Mouse (Mus musculus) CH12.LX (cell line): ENCODE results near the gene Kmo. TPM values are rescaled to one million over a fixed set of nuclear protein-coding genes. Genes with fewer than 3 reads are reported as not detected.
A peak's percentile ranks its signal among the peaks of the same experiment; 100 is the strongest.

ENCODE experiments used
- DNase-seq: peaks from one replicate; pipeline ENCODE4 v3.0.0-alpha.2; 2013; ENCODE audit errors: extremely low read depth
- H3K27ac ChIP-seq: 2 replicates; pipeline ENCODE4 v1.5.1; 2012; ENCODE audit warnings: low read depth, mild to moderate bottlenecking, control low read depth, moderate library complexity; ENCODE audit not compliant: insufficient read depth
- H3K27me3 ChIP-seq: replicated peaks from 2 replicates; pipeline ENCODE3; 2012; ENCODE audit warnings: inconsistent platforms
- H3K36me3 ChIP-seq, 2 experiments: replicated peaks in 1 of 2; 2 replicates each; pipeline versions ENCODE3 to v1.6.1; 2012; ENCODE audit warnings: inconsistent platforms in 1 of 2, low read length in 1 of 2, mild to moderate bottlenecking in 1 of 2, mixed read lengths in 1 of 2, moderate library complexity in 1 of 2; ENCODE audit not compliant: control insufficient read depth in 1 of 2, insufficient read depth in 1 of 2
- H3K4me1 ChIP-seq, 2 experiments: 2 replicates each; pipeline ENCODE4 v1.6.1; 2012; ENCODE audit warnings: inconsistent platforms in 1 of 2, moderate library complexity in 1 of 2; ENCODE audit not compliant: insufficient read depth in 2 of 2, control insufficient read depth in 1 of 2
- H3K4me2 ChIP-seq: 2 replicates; pipeline ENCODE4 v1.6.1; 2012; ENCODE audit warnings: low read depth, mild to moderate bottlenecking, control low read depth; ENCODE audit not compliant: poor library complexity, insufficient read depth, severe bottlenecking
- H3K4me3 ChIP-seq, 3 experiments: fragments of 150-350 bp in 1 of 3; sonication (generic) in 1 of 3; replicated peaks in 1 of 3; 2 replicates each; pipeline versions ENCODE3 to v1.5.1; 2011 to 2012; ENCODE audit warnings: low read depth in 2 of 3, low read length in 2 of 3, mild to moderate bottlenecking in 2 of 3, moderate library complexity in 2 of 3, control low read depth in 1 of 3, improper control_type of control experiment in 1 of 3, inconsistent platforms in 1 of 3, mixed read lengths in 1 of 3; ENCODE audit not compliant: poor library complexity in 1 of 3
- H3K79me2 ChIP-seq: replicated peaks from 2 replicates; pipeline ENCODE4 v1.6.1; 2012; ENCODE audit warnings: mild to moderate bottlenecking, moderate library complexity; ENCODE audit not compliant: control insufficient read depth, poor library complexity, insufficient read depth, severe bottlenecking; ENCODE audit errors: extremely low read depth
- H3K9ac ChIP-seq: 2 replicates; pipeline ENCODE4 v1.6.1; 2012; ENCODE audit warnings: low read depth, mild to moderate bottlenecking, control low read depth, moderate library complexity; ENCODE audit not compliant: insufficient read depth
- H3K9me3 ChIP-seq: replicated peaks from 2 replicates; pipeline ENCODE3; 2012; ENCODE audit warnings: low read length, inconsistent platforms, mixed read lengths
- BHLHE40 ChIP-seq: IDR thresholded peaks from 2 replicates; pipeline ENCODE4 v1.6.1; 2011; ENCODE audit warnings: mild to moderate bottlenecking, low read depth, low read length, improper control_type of control experiment
- CHD2 ChIP-seq: IDR thresholded peaks from 2 replicates; pipeline ENCODE4 v1.6.1; 2011; ENCODE audit warnings: low read length, improper control_type of control experiment
- ELF1 ChIP-seq: IDR thresholded peaks from 2 replicates; pipeline ENCODE4 v1.6.1; 2014; ENCODE audit warnings: low read depth, mild to moderate bottlenecking, inconsistent platforms, low read length, improper control_type of control experiment
- EP300 ChIP-seq: IDR thresholded peaks from 2 replicates; pipeline ENCODE4 v1.6.1; 2011; ENCODE audit warnings: low read length, improper control_type of control experiment
- ETS1 ChIP-seq: conservative IDR thresholded peaks from 2 replicates; pipeline ENCODE4 v1.6.1; 2012; ENCODE audit warnings: low read depth, mild to moderate bottlenecking, inconsistent platforms, low read length, improper control_type of control experiment, moderate library complexity
- GABPA ChIP-seq: IDR thresholded peaks from 2 replicates; pipeline ENCODE4 v1.6.1; 2012; ENCODE audit warnings: low read depth, low read length, improper control_type of control experiment, inconsistent platforms; ENCODE audit not compliant: insufficient replicate concordance
- HCFC1 ChIP-seq: IDR thresholded peaks from 2 replicates; pipeline ENCODE4 v1.6.1; 2012; ENCODE audit warnings: low read depth, mild to moderate bottlenecking, inconsistent platforms, low read length, improper control_type of control experiment
- IRF4 ChIP-seq: IDR thresholded peaks from 2 replicates; pipeline ENCODE4 v1.6.1; 2014; ENCODE audit warnings: low read depth, mild to moderate bottlenecking, inconsistent platforms, low read length, improper control_type of control experiment
- JUN ChIP-seq: IDR thresholded peaks from 2 replicates; pipeline ENCODE4 v1.6.1; 2011; ENCODE audit warnings: low read depth, mild to moderate bottlenecking, low read length, improper control_type of control experiment, moderate library complexity; ENCODE audit not compliant: insufficient read depth
- JUND ChIP-seq: conservative IDR thresholded peaks from 2 replicates; pipeline ENCODE4 v1.6.1; 2011; ENCODE audit warnings: low read depth, low read length, improper control_type of control experiment
- KAT2A ChIP-seq: IDR thresholded peaks from 2 replicates; pipeline ENCODE4 v1.6.1; 2012; ENCODE audit warnings: low read length, improper control_type of control experiment, inconsistent platforms; ENCODE audit not compliant: insufficient replicate concordance
- MAFK ChIP-seq: IDR thresholded peaks from 2 replicates; pipeline ENCODE4 v1.6.1; 2011; ENCODE audit warnings: low read length, improper control_type of control experiment; ENCODE audit not compliant: insufficient replicate concordance
- MYC ChIP-seq: IDR thresholded peaks from 2 replicates; pipeline ENCODE4 v1.6.1; 2011; ENCODE audit warnings: low read depth, mild to moderate bottlenecking, improper control_type of control experiment, low read length
- NELFE ChIP-seq: IDR thresholded peaks from 2 replicates; pipeline ENCODE4 v1.6.1; 2011; ENCODE audit warnings: low read depth, low read length, improper control_type of control experiment
- RAD21 ChIP-seq: IDR thresholded peaks from 2 replicates; pipeline ENCODE4 v1.6.1; 2011; ENCODE audit warnings: low read depth, mild to moderate bottlenecking, low read length, improper control_type of control experiment, moderate library complexity
- RCOR1 ChIP-seq: conservative IDR thresholded peaks from 2 replicates; pipeline ENCODE4 v1.6.1; 2012; ENCODE audit warnings: low read depth, mild to moderate bottlenecking, inconsistent platforms, low read length, improper control_type of control experiment
- SMC3 ChIP-seq: IDR thresholded peaks from 2 replicates; pipeline ENCODE4 v1.6.1; 2011; ENCODE audit warnings: low read depth, low read length, improper control_type of control experiment
- TCF12 ChIP-seq: IDR thresholded peaks from 2 replicates; pipeline ENCODE4 v1.6.1; 2014; ENCODE audit warnings: low read depth, mild to moderate bottlenecking, inconsistent platforms, low read length, improper control_type of control experiment
- ZC3H11A ChIP-seq: IDR thresholded peaks from 2 replicates; pipeline ENCODE4 v1.6.1; 2012; ENCODE audit warnings: low read depth, mild to moderate bottlenecking, inconsistent platforms, low read length, improper control_type of control experiment
- ZNF384 ChIP-seq: IDR thresholded peaks from 2 replicates; pipeline ENCODE4 v1.6.1; 2012; ENCODE audit warnings: low read depth, low read length, improper control_type of control experiment, inconsistent platforms
- dilution Hi-C: fragments of 300-500 bp; cut with MboI; formaldehyde crosslinking; loops from 2 replicates; pipeline ENCODE4 v1.14.3; 2020; ENCODE audit warnings: low sequenced_read_pairs; ENCODE audit not compliant: extremely low pct_unique_long_range_greater_than_20kb, extremely low pct_ligation_motif_present
- in situ Hi-C: fragments of 300-500 bp; cut with MboI; formaldehyde crosslinking; loops from 3 replicates; pipeline ENCODE4 v1.14.3; 2019; ENCODE audit warnings: low sequenced_read_pairs, low pct_ligation_motif_present, low pct_unique_long_range_greater_than_20kb, mixed read lengths
- polyA plus RNA-seq: library from polyadenylated mRNA; unstranded; fragments of >175 nt; gene quantifications from 2 replicates; pipeline ENCODE4 v1.2.1, GENCODE M21; 2012; ENCODE audit warnings: low read depth; ENCODE audit not compliant: insufficient read length
- total RNA-seq, 2 experiments: library from RNA; depleted of rRNA; stranded (reverse); fragments of 300-350 nt in 1 of 2; fragments of >200 nt in 1 of 2; gene quantifications; 2 replicates each; pipeline ENCODE4 v1.2.3; 2012 to 2014

Kmo gene
- total and polyA plus RNA-seq, 3 experiments = 9.7 to 49.2 (median 42.5) TPM

DNA sequence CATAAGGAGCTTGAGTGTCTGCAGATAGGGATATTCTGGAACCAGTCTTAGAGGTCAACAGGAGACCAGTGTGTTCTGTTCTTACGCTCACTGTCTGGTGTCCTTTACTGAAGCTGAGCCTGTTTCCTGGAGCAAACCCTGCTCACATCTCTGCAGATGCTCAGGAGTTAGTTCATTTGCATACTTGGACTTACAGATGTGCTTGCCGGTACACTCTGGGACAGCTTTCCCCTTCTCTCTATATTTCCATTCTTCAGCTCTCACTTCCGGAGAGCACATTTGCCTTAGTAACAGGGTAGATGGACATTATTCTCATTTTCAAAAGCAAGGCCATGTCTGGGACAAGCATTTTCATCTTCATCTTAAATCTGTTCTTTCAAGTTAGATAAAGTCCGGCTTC lies 28.4 kb downstream of the Kmo start:
- peak; percentile 69 for DNase-seq
- H3K9ac ChIP-seq = no peak overlapping the region
- H3K27me3 ChIP-seq = no peaks in the 10 kb centered on the region
- H3K27ac ChIP-seq = 0 out of 2 replicates have a peak overlapping the region, but pooled peaks have one; percentile 28
- dilution Hi-C loops = no loop called here
- H3K4me2 ChIP-seq = peak overlapping the region; percentile 29; the same call in 1 of the 2 replicates
- no peaks in the 10 kb centered on the region for H3K9me3 ChIP-seq
- H3K36me3 ChIP-seq = peaks cover 0 to 38% of the 10 kb centered on the region in 2 experiments
- H3K4me1 ChIP-seq = peaks cover 13 to 52% of the 10 kb centered on the region in 2 experiments
- no peak overlapping the region for H3K4me3 ChIP-seq
- TF ChIP-seq SMC3 (peak; percentile 5; the same call in 1 of the 2 replicates), TCF12 (0 out of 2 replicates have a peak, but pooled peaks have one; percentile 39), JUN (peak; percentile 11; the same call in 1 of the 2 replicates), ZC3H11A (no peak), KAT2A (no peak), MYC (0 out of 2 replicates have a peak, but pooled peaks have one; percentile 42), BHLHE40 (peak; percentile 36; the same call in 1 of the 2 replicates), IRF4 (peak; percentile 71), HCFC1 (0 out of 2 replicates have a peak, but pooled peaks have one; percentile 16), RCOR1 (0 out of 2 replicates have a peak, but pooled peaks have one; percentile 64), ETS1 (0 out of 2 replicates have a peak, but pooled peaks have one; percentile 42), CHD2 (peak; percentile 52; the same call in 1 of the 2 replicates), MAFK (peak; percentile 47; the same call in 1 of the 2 replicates), ZNF384 (no peak), ELF1 (peak; percentile 59), JUND (peak; percentile 59), NELFE (no peak), GABPA (no peak), EP300 (peak; percentile 86)
- no peaks in the 10 kb centered on the region for H3K79me2 ChIP-seq
- in situ Hi-C loops = no loop called here

DNA sequence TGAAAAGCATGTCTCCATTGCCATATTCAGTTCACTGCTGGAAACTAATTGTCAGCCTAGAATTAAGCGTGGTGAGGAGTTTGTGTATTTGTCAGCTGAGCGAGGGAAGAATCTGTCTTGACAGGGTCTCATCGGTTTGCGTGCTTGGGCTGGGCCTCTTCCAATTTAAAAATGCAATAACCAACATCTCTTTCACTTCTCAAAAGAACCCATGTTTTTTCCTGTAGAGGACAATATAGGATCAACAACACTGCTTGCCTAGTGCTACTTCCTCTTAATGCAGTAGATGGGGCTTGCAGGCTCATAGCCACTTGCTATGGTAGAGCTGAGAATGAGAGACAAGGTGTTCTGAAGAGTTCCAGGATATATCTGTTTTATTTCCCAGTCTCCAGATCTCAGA lies 39.7 kb downstream of the Kmo start:
- H3K36me3 ChIP-seq = peaks cover 0 to 44% of the 10 kb centered on the region in 2 experiments
- DNase-seq = no peak
- no peak overlapping the region for H3K4me2 ChIP-seq
- no peak overlapping the region for H3K4me3 ChIP-seq
- in situ Hi-C loops = no loop called here
- no peaks in the 10 kb centered on the region for H3K79me2 ChIP-seq
- no peaks in the 10 kb centered on the region for H3K9me3 ChIP-seq
- no peak overlapping the region for H3K9ac ChIP-seq
- H3K27me3 ChIP-seq = no peaks in the 10 kb centered on the region
- TF ChIP-seq JUN (no peak), JUND (no peak), RAD21 (no peak), KAT2A (no peak)
- TF ChIP-seq, all 38 proteins: peak for 0
- Histone ChIP-seq H3K27ac (no peak overlapping the region), H3K4me1 (peaks cover 3 to 25% of the 10 kb centered on the region in 2 experiments)
- dilution Hi-C loops = no loop called here
